Mouse (Mus musculus) neural tube, embryonic 12.5 days (tissue): ENCODE data around the gene Gcnt7. TPM values are rescaled to one million over a fixed set of nuclear protein-coding genes. Genes with fewer than 3 reads are reported as not detected.

ENCODE experiments used
- ATAC-seq: fragments of 200-750 bp; cut with Nextera tagmentation; 2 replicates; pipeline ENCODE4 v1.8.0; 2017; ENCODE audit warnings: low read depth, mild to moderate bottlenecking, moderate TSS enrichment, moderate library complexity; ENCODE audit not compliant: low FRiP score
- H3K27ac ChIP-seq: fragments of 300-500 bp; sonication (generic); 2 replicates; pipeline ENCODE4 v1.5.1; 2016
- H3K27me3 ChIP-seq: fragments of 300-500 bp; sonication (generic); replicated peaks from 2 replicates; pipeline ENCODE4 v1.6.1; 2016; ENCODE audit warnings: mild to moderate bottlenecking
- H3K36me3 ChIP-seq: fragments of 300-500 bp; sonication (generic); 2 replicates; pipeline ENCODE4 v1.6.1; 2016; ENCODE audit warnings: mild to moderate bottlenecking
- H3K4me1 ChIP-seq: fragments of 300-500 bp; sonication (generic); 2 replicates; pipeline ENCODE4 v1.6.1; 2016
- H3K4me2 ChIP-seq: fragments of 300-500 bp; sonication (generic); replicated peaks from 2 replicates; pipeline ENCODE4 v1.6.1; 2016; ENCODE audit warnings: mild to moderate bottlenecking
- H3K4me3 ChIP-seq: fragments of 300-500 bp; sonication (generic); 2 replicates; pipeline ENCODE4 v1.5.1; 2016
- H3K9ac ChIP-seq: fragments of 300-500 bp; sonication (generic); 2 replicates; pipeline ENCODE4 v1.6.1; 2016; ENCODE audit warnings: mild to moderate bottlenecking
- H3K9me3 ChIP-seq: fragments of 300-500 bp; sonication (generic); 2 replicates; pipeline ENCODE4 v1.6.1; 2016; ENCODE audit warnings: mild to moderate bottlenecking
- WGBS: fragments of 180-500 bp; shearing (Covaris S2); methylation state at CpG from one replicate; pipeline ENCODE4 v1.1.7; 2016; 5-methylcytosine and 5-hydroxymethylcytosine counted together
- polyA plus RNA-seq: library from polyadenylated mRNA; unstranded; fragments of >200 nt; fragmentation: Nextera tagmentation; extraction: Ambion mirVana; gene quantifications from 2 replicates; pipeline ENCODE4 v1.2.1, GENCODE M21; 2016

Gene Gcnt7
- polyA plus RNA-seq, 1 experiment from 2014 or later, result 1.5 TPM

GRCm38 (mm10) chr2:172477350-172477749 lies 19.0 kb upstream of the Gcnt7 start:
- H3K9ac ChIP-seq, result 0 out of 2 replicates have a peak overlapping the region, but pooled peaks have one; percentile 17
- no peaks in the 10 kb centered on the region for H3K27me3 ChIP-seq
- no peak overlapping the region for H3K4me3 ChIP-seq
- no peaks in the 10 kb centered on the region for H3K9me3 ChIP-seq
- H3K36me3 ChIP-seq, result no peaks in the 10 kb centered on the region
- H3K4me2 ChIP-seq, result no peak overlapping the region
- no peak overlapping the region for H3K27ac ChIP-seq
- no peak for ATAC-seq
- no peaks in the 10 kb centered on the region for H3K4me1 ChIP-seq
- WGBS, result 37% methylated on average over 3 of the region's 3 CpGs

GRCm38 (mm10) chr2:172476707-172477260 lies 18.4 kb upstream of the Gcnt7 start:
- H3K9me3 ChIP-seq, result no peaks in the 10 kb centered on the region
- H3K9ac ChIP-seq, result 0 out of 2 replicates have a peak overlapping the region, but pooled peaks have one; percentile 17
- no peaks in the 10 kb centered on the region for H3K4me1 ChIP-seq
- H3K4me3 ChIP-seq, result no peak overlapping the region
- ATAC-seq, result no peak
- H3K36me3 ChIP-seq, result no peaks in the 10 kb centered on the region
- no peak overlapping the region for H3K27ac ChIP-seq
- H3K4me2 ChIP-seq, result no peak overlapping the region
- H3K27me3 ChIP-seq, result no peaks in the 10 kb centered on the region
- 46% methylated on average over 10 of the region's 10 CpGs for WGBS

DNA sequence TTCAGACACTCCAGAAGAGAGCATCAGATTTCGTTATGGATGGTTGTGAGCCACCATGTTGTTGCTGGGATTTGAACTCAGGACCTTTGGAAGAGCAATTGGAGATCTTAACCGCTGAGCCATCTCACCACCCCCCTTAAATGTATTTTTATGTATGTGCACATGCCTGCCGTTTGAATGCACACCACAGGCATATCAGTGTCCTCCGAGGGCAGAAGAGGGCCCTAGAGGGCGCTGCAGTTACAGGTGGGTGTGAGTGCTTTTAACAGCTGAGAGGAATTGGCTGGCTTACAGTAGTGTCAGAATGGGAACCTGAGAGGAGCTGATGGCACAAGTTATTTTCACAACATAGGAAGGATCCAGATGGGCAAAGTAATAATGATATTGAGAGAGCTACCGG lies 16.6 kb upstream of the Gcnt7 start:
- 34% methylated on average over 6 of the region's 6 CpGs for WGBS
- no peak overlapping the region for H3K27ac ChIP-seq
- H3K4me3 ChIP-seq, result no peak overlapping the region
- no peaks in the 10 kb centered on the region for H3K9me3 ChIP-seq
- H3K36me3 ChIP-seq, result 0 out of 2 replicates have a peak, but pooled peaks cover under 1% of the 10 kb centered on the region
- H3K4me2 ChIP-seq, result no peak overlapping the region
- H3K4me1 ChIP-seq, result no peaks in the 10 kb centered on the region
- no peak overlapping the region for H3K9ac ChIP-seq
- no peak for ATAC-seq
- H3K27me3 ChIP-seq, result no peaks in the 10 kb centered on the region

- Histone ChIP-seq H3K4me1 (no peaks in the 10 kb centered on the region), H3K27ac (no peak overlapping the region), H3K4me3 (no peak overlapping the region), H3K36me3 (peaks cover 14% of the 10 kb centered on the region), H3K9me3 (no peaks in the 10 kb centered on the region), H3K4me2 (no peak overlapping the region), H3K27me3 (no peaks in the 10 kb centered on the region), H3K9ac (no peak overlapping the region)
- no peak for ATAC-seq
- WGBS, result 79% methylated on average over 8 of the region's 8 CpGs
These were observed 15.2 kb upstream of the Gcnt7 start for GRCm38 (mm10) chr2:172473591-172473990.

DNA sequence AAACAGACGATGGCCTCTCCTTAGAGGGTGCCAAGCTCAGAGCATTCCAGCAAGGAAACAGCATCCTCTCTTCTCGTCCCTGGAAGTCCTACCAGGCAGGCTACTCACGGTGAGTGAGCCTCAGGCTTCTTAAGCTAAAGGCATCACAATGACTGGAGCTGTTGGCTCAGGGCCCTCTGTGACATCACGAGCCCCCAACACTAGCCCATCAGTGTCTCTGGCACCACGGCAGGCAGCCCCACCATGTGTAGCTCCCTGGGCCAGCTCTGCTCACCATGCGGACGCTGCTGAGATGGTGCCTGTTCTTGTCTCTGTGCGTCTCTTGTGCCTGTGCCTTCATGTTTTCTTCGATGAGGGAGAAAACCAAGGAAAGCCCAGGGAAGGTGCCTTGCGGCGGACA lies 13.9 kb upstream of the Gcnt7 start, which contains the start of gene Fam209:
Gene Fam209, plus strand, starts transcription at position 203 of the 400 bp plus-strand sequence.
- H3K27ac ChIP-seq, result no peak within 1 kb of the TSS
- no peak for ATAC-seq
- no peaks in the 10 kb centered on the region for H3K27me3 ChIP-seq
- no peaks in the 10 kb centered on the region for H3K9me3 ChIP-seq
- no peak within 1 kb of the TSS for H3K4me2 ChIP-seq
- peaks cover 27% of the 10 kb centered on the region for H3K36me3 ChIP-seq
- no peak within 1 kb of the TSS for H3K9ac ChIP-seq
- H3K4me3 ChIP-seq, result no peak within 1 kb of the TSS
- H3K4me1 ChIP-seq, result no peaks in the 10 kb centered on the region
- WGBS, result 89% methylated on average over 11 of the region's 11 CpGs

GRCm38 (mm10) chr2:172468346-172468819 lies 10.0 kb upstream of the Gcnt7 start:
- no peak overlapping the region for H3K4me3 ChIP-seq
- peak; percentile 66 for ATAC-seq
- no peak overlapping the region for H3K27ac ChIP-seq
- no peak overlapping the region for H3K9ac ChIP-seq
- H3K9me3 ChIP-seq, result no peaks in the 10 kb centered on the region
- peaks cover 60% of the 10 kb centered on the region for H3K36me3 ChIP-seq
- no peaks in the 10 kb centered on the region for H3K27me3 ChIP-seq
- H3K4me1 ChIP-seq, result no peaks in the 10 kb centered on the region
- 80% methylated on average over 11 of the region's 11 CpGs for WGBS
- H3K4me2 ChIP-seq, result no peak overlapping the region

DNA sequence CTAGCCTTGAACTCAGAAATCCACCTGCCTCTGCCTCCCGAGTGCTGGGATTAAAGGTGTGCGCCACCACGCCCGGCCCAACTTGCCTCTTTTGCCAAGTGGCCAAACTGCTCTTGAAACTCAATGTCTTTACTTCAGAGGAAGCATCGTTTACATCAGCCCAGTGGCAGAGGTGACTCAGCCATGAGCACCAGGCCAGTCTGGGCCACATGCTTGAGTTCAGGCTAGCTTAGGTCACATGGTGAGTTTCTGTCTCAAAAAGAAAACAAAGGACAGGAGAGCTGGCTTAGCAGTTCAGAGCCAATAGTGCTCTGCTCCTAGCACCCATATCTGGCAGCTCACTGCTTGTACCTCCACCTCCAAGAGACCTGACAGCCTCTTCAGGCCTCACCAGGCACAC lies 8.8 kb upstream of the Gcnt7 start:
- peaks cover 66% of the 10 kb centered on the region for H3K36me3 ChIP-seq
- no peak for ATAC-seq
- H3K9me3 ChIP-seq, result no peaks in the 10 kb centered on the region
- no peaks in the 10 kb centered on the region for H3K4me1 ChIP-seq
- H3K9ac ChIP-seq, result no peak overlapping the region
- no peak overlapping the region for H3K4me2 ChIP-seq
- no peak overlapping the region for H3K4me3 ChIP-seq
- no peaks in the 10 kb centered on the region for H3K27me3 ChIP-seq
- H3K27ac ChIP-seq, result no peak overlapping the region
- 95% methylated on average over 5 of the region's 5 CpGs for WGBS

DNA sequence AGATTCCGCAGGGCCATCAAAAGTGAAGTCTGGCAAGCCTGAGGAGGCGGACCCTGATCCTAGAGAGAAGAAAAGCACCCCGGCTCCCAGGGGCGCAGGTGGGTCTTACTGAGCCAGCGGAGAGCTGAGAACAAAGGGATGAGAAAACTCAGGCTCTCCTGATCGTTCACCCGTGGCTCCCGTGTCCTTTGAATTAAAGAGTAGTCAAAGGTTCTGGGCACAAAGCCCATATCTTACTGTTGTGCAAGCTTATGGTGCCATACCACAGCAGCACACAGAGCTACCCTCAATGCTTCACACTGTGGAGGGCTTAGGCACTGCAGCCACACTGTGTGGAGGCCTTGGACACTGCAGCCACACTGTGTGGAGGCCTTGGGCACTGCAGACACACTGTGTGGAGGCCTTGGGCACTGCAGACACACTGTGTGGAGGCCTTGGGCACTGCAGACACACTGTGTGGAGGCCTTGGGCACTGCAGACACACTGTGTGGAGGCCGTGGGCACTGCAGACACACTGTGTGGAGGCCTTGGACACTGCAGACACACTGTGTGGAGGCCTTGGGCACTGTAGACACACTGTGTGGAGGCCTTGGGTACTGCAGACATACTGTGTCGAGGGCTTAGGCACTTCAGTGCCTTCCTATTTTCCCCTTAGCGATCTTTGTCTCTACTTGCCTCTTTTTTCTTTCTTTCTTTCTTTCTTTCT lies 8.2 kb upstream of the Gcnt7 start:
- no peak overlapping the region for H3K4me2 ChIP-seq
- H3K4me3 ChIP-seq, result no peak overlapping the region
- peaks cover 68% of the 10 kb centered on the region for H3K36me3 ChIP-seq
- H3K9me3 ChIP-seq, result no peaks in the 10 kb centered on the region
- WGBS, result 89% methylated on average over 11 of the region's 11 CpGs
- H3K27me3 ChIP-seq, result no peaks in the 10 kb centered on the region
- H3K27ac ChIP-seq, result no peak overlapping the region
- ATAC-seq, result no peak
- no peak overlapping the region for H3K9ac ChIP-seq
- no peaks in the 10 kb centered on the region for H3K4me1 ChIP-seq

DNA sequence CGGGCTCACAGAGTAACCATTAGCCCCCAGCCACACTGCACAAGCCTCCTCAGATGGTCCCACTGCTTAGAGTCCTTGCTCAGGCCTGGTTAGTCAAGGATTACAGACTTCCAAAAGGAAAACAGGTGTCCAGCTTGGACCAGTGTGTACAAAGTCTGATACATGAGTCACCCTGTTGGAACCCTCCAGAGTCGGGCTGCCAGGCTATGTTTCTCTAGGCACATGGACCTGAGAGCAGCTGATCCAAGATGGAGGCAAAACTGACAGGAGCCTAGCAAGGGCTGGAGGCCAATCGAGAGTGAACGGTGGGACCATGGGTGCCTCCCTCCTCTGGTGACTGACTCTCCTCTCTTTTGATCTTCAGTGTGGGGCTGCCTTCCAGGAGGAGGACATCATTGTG lies 4.4 kb upstream of the Gcnt7 start:
- Histone ChIP-seq H3K4me1 (no peaks in the 10 kb centered on the region), H3K4me3 (no peak overlapping the region), H3K36me3 (peaks cover 54% of the 10 kb centered on the region), H3K27me3 (no peaks in the 10 kb centered on the region), H3K9ac (no peak overlapping the region), H3K27ac (no peak overlapping the region), H3K9me3 (no peaks in the 10 kb centered on the region), H3K4me2 (no peak overlapping the region)
- no peak for ATAC-seq
- WGBS, result 92% methylated on average over 4 of the region's 4 CpGs

GRCm38 (mm10) chr2:172460647-172461046 lies 2.3 kb upstream of the Gcnt7 start:
- Histone ChIP-seq H3K27me3 (no peaks in the 10 kb centered on the region), H3K27ac (no peak overlapping the region), H3K4me2 (no peak overlapping the region), H3K9me3 (no peaks in the 10 kb centered on the region), H3K4me1 (no peaks in the 10 kb centered on the region), H3K9ac (no peak overlapping the region), H3K4me3 (no peak overlapping the region), H3K36me3 (peaks cover 43% of the 10 kb centered on the region)
- WGBS, result 91% methylated on average over 2 of the region's 2 CpGs
- no peak for ATAC-seq

GRCm38 (mm10) chr2:172452458-172452857 lies 5.9 kb downstream of the Gcnt7 start:
- Histone ChIP-seq H3K4me2 (no peak overlapping the region), H3K9ac (no peak overlapping the region), H3K27ac (no peak overlapping the region), H3K9me3 (no peaks in the 10 kb centered on the region), H3K4me1 (no peaks in the 10 kb centered on the region), H3K27me3 (no peaks in the 10 kb centered on the region), H3K4me3 (no peak overlapping the region), H3K36me3 (peaks cover 72% of the 10 kb centered on the region)
- WGBS, result 94% methylated on average over 10 of the region's 10 CpGs
- no peak for ATAC-seq

GRCm38 (mm10) chr2:172452031-172452430 lies 6.4 kb downstream of the Gcnt7 start:
- Histone ChIP-seq H3K4me1 (no peaks in the 10 kb centered on the region), H3K9me3 (no peaks in the 10 kb centered on the region), H3K27ac (no peak overlapping the region), H3K4me2 (no peak overlapping the region), H3K27me3 (no peaks in the 10 kb centered on the region), H3K36me3 (peaks cover 73% of the 10 kb centered on the region), H3K4me3 (no peak overlapping the region), H3K9ac (no peak overlapping the region)
- no peak for ATAC-seq
- 96% methylated on average over 4 of the region's 4 CpGs for WGBS

GRCm38 (mm10) chr2:172450640-172451039 lies 7.8 kb downstream of the Gcnt7 start:
- WGBS, result 92% methylated on average over 6 of the region's 6 CpGs
- ATAC-seq, result no peak
- Histone ChIP-seq H3K4me3 (no peak overlapping the region), H3K36me3 (peaks cover 84% of the 10 kb centered on the region), H3K4me2 (no peak overlapping the region), H3K9ac (no peak overlapping the region), H3K27ac (no peak overlapping the region), H3K9me3 (no peaks in the 10 kb centered on the region), H3K27me3 (no peaks in the 10 kb centered on the region), H3K4me1 (no peaks in the 10 kb centered on the region)
